In genomic region chr4:141267837-141268236, GRCm38 (mm10) we compare ENCODE assay signal across 10 mouse cellular contexts. TPM values are rescaled to one million over a fixed set of nuclear protein-coding genes. Genes with fewer than 3 reads are reported as not detected.
DNase-seq lines count a peak whose midpoint lies in the region; ATAC-seq and TF ChIP-seq lines count a peak whose summit lies in the region.
"Had no signal": no experiment of that assay in that cellular context is flagged by ENCODE, and none has a peak within 500 bp of the region (broad histone marks: within the 10 kb centered on the region; RNA-seq: fewer than 3 reads in every experiment).

No protein-coding gene starts in this region.

- peak; percentile 45 for DNase-seq in CH12.LX (ENCODE audit: extremely low read depth)
- DNase-seq in adipocyte (ENCODE audit: low spot score) = peak; percentile 67
- peak; percentile 67 for DNase-seq in forebrain, postnatal 0 days
- DNase-seq in left cerebral cortex, postnatal 10 days (ENCODE audit: extremely low spot score in 1 of 2, low spot score in 2 of 2) = peak; percentile 52 to 85
- DNase-seq in right cerebral cortex, adult 2 months (ENCODE audit: low spot score in 2 of 2) = peak; percentile 63
- no peak for DNase-seq in Muller cell, postnatal 12 days (ENCODE audit: inconsistent ontology term)

- no peaks in the 10 kb centered on the region for H3K27me3 ChIP-seq in intestine, postnatal 0 days (replicated peaks; ENCODE audit: control insufficient read depth, insufficient read depth, low read length)
- H3K27me3 ChIP-seq in intestine, embryonic 16.5 days (replicated peaks; ENCODE audit: control insufficient read depth, insufficient read depth, low read length) = no peaks in the 10 kb centered on the region
- peaks cover 38% of the 10 kb centered on the region for H3K27me3 ChIP-seq in CH12.LX (replicated peaks)
- no peaks in the 10 kb centered on the region for H3K27me3 ChIP-seq in forebrain, postnatal 0 days (ENCODE audit: insufficient read depth, low read length)

- no peak for TF ChIP-seq EP300 in CH12.LX (IDR thresholded peaks at IDR 0.05; ENCODE audit: low read length)

- no peak overlapping the region for H3K27ac ChIP-seq in intestine, postnatal 0 days (ENCODE audit: low read depth, low read length)
- no peak overlapping the region for H3K27ac ChIP-seq in intestine, embryonic 16.5 days (ENCODE audit: low read length)
- H3K27ac ChIP-seq in CH12.LX (ENCODE audit: insufficient read depth, low read depth) = no peak overlapping the region
- no peak overlapping the region for H3K27ac ChIP-seq in forebrain, postnatal 0 days (ENCODE audit: low read depth, low read length)
- H3K27ac ChIP-seq: heart, adult 2 months had no signal

- dilution Hi-C loops in CH12.LX (cut with MboI; ENCODE audit: extremely low pct_ligation_motif_present, extremely low pct_unique_long_range_greater_than_20kb, low sequenced_read_pairs) = no loop called here

- peak; percentile 85 for TF ChIP-seq CTCF in intestine, postnatal 0 days (IDR thresholded peaks at IDR 0.05; ENCODE audit: low read depth)
- peak; percentile 69 to 76 for TF ChIP-seq CTCF in CH12.LX (conservative IDR thresholded peaks at IDR 0.05 in 1 of 2, IDR thresholded peaks at IDR 0.05 in 1 of 2; ENCODE audit: low read depth in 2 of 2, low read length in 2 of 2)
- peak; percentile 75 for TF ChIP-seq CTCF in forebrain, postnatal 0 days (IDR thresholded peaks at IDR 0.05; ENCODE audit: low read depth)

- peak; percentile 30 for TF ChIP-seq RAD21 in CH12.LX (IDR thresholded peaks at IDR 0.05; ENCODE audit: low read depth, low read length)

- no peak overlapping the region for H3K4me3 ChIP-seq in intestine, postnatal 0 days (ENCODE audit: low read depth, low read length)
- H3K4me3 ChIP-seq in intestine, embryonic 16.5 days (ENCODE audit: low read length) = no peak overlapping the region
- H3K4me3 ChIP-seq in CH12.LX (replicated peaks in 1 of 3; ENCODE audit: low read depth in 2 of 3, low read length in 2 of 3, poor library complexity in 1 of 3) = no peak overlapping the region
- no peak overlapping the region for H3K4me3 ChIP-seq in forebrain, postnatal 0 days (ENCODE audit: low read depth, low read length)
- H3K4me3 ChIP-seq: heart, adult 2 months; megakaryocyte, embryonic 14.5 days had no signal

- H3K4me1 ChIP-seq in intestine, postnatal 0 days (replicated peaks; ENCODE audit: control insufficient read depth, insufficient read depth, low read length) = no peaks in the 10 kb centered on the region
- peaks cover 7% of the 10 kb centered on the region for H3K4me1 ChIP-seq in intestine, embryonic 16.5 days (ENCODE audit: control insufficient read depth, insufficient read depth, low read length)
- H3K4me1 ChIP-seq in CH12.LX (ENCODE audit: control insufficient read depth in 1 of 2, insufficient read depth in 2 of 2) = peaks cover 3 to 8% of the 10 kb centered on the region in 2 experiments; a peak in 2 of 4 replicates
- no peaks in the 10 kb centered on the region for H3K4me1 ChIP-seq in forebrain, postnatal 0 days (ENCODE audit: insufficient read depth)

- ATAC-seq in intestine, postnatal 0 days = no peak
- ATAC-seq in intestine, embryonic 16.5 days = no peak
- peak; percentile 56 for ATAC-seq in forebrain, postnatal 0 days

- in situ Hi-C loops in CH12.LX (cut with MboI; ENCODE audit: low pct_ligation_motif_present, low pct_unique_long_range_greater_than_20kb, low sequenced_read_pairs) = no loop called here

- no peak overlapping the region for H3K4me2 ChIP-seq in intestine, postnatal 0 days (replicated peaks; ENCODE audit: low read depth)
- no peak overlapping the region for H3K4me2 ChIP-seq in intestine, embryonic 16.5 days (ENCODE audit: low read depth, low read length)
- H3K4me2 ChIP-seq in CH12.LX (ENCODE audit: insufficient read depth, low read depth, poor library complexity, severe bottlenecking) = no peak overlapping the region
- no peak overlapping the region for H3K4me2 ChIP-seq in forebrain, postnatal 0 days (ENCODE audit: low read depth)

- H3K79me2 ChIP-seq in CH12.LX (replicated peaks; ENCODE audit: control insufficient read depth, extremely low read depth, insufficient read depth, poor library complexity, severe bottlenecking) = no peaks in the 10 kb centered on the region

- TF ChIP-seq POLR2A in CH12.LX (IDR thresholded peaks at IDR 0.05; ENCODE audit: low read depth, low read length) = no peak

- no peak overlapping the region for H3K9ac ChIP-seq in intestine, postnatal 0 days (ENCODE audit: low read depth, low read length)
- H3K9ac ChIP-seq in intestine, embryonic 16.5 days (ENCODE audit: low read depth, low read length) = no peak overlapping the region
- no peak overlapping the region for H3K9ac ChIP-seq in CH12.LX (ENCODE audit: insufficient read depth, low read depth)
- H3K9ac ChIP-seq in forebrain, postnatal 0 days = no peak overlapping the region

- intact Hi-C loops in left cerebral cortex, postnatal 10 days (cut with DNase I) = no loop called here

- WGBS in intestine, postnatal 0 days = 44% methylated on average over 9 of the region's 9 CpGs
- WGBS in intestine, embryonic 16.5 days = 42% methylated on average over 9 of the region's 9 CpGs
- WGBS in forebrain, postnatal 0 days = 30% methylated on average over 9 of the region's 9 CpGs

- no peaks in the 10 kb centered on the region for H3K36me3 ChIP-seq in intestine, postnatal 0 days (ENCODE audit: control insufficient read depth, insufficient read depth)
- H3K36me3 ChIP-seq in intestine, embryonic 16.5 days (ENCODE audit: control insufficient read depth, insufficient read depth, low read length) = no peaks in the 10 kb centered on the region
- H3K36me3 ChIP-seq in CH12.LX (replicated peaks in 1 of 2; ENCODE audit: control insufficient read depth in 1 of 2, insufficient read depth in 1 of 2, low read length in 1 of 2) = no peaks in the 10 kb centered on the region
- no peaks in the 10 kb centered on the region for H3K36me3 ChIP-seq in forebrain, postnatal 0 days (ENCODE audit: insufficient read depth)

- no peaks in the 10 kb centered on the region for H3K9me3 ChIP-seq in intestine, postnatal 0 days (ENCODE audit: control insufficient read depth)
- peaks cover 4% of the 10 kb centered on the region; the same call in 1 of the 2 replicates for H3K9me3 ChIP-seq in intestine, embryonic 16.5 days (ENCODE audit: control insufficient read depth, low read length)
- H3K9me3 ChIP-seq in CH12.LX (replicated peaks; ENCODE audit: low read length) = peaks cover 19% of the 10 kb centered on the region
- no peaks in the 10 kb centered on the region for H3K9me3 ChIP-seq in forebrain, postnatal 0 days (ENCODE audit: low read length)

TF ChIP-seq in CH12.LX, 34 proteins besides CTCF, POLR2A, EP300 and RAD21:
- TF ChIP-seq IRF4 (IDR thresholded peaks at IDR 0.05; ENCODE audit: low read depth, low read length) = no peak
- no peak for TF ChIP-seq MAZ (IDR thresholded peaks at IDR 0.05; ENCODE audit: low read depth, low read length)
- peak; percentile 60 for TF ChIP-seq SMC3 (IDR thresholded peaks at IDR 0.05; ENCODE audit: low read depth, low read length)
- no peak for TF ChIP-seq NRF1 (IDR thresholded peaks at IDR 0.05; ENCODE audit: low read depth, low read length)

RNA-seq across cellular contexts. Expression of gene Arhgef19, which starts 28.5 kb away (rescaled TPM):
- 4.5 and 6.3 TPM in 2 replicates for polyA plus RNA-seq in intestine, postnatal 0 days (2015; fragmentation: Nextera tagmentation; extraction: Ambion mirVana)
- polyA plus RNA-seq in intestine, embryonic 16.5 days (2015; fragmentation: Nextera tagmentation; extraction: Ambion mirVana) = 15.0 and 15.1 TPM in 2 replicates
- 0.08 and 0.21 TPM in 2 replicates for total RNA-seq in CH12.LX (2012; rRNA removed)
- total RNA-seq in CH12.LX (2014; rRNA removed) = 0.15 TPM in 1 of 2 replicates, not detected in the other
- 0.19 and 0.40 TPM in 2 replicates for polyA plus RNA-seq in CH12.LX (2012; ENCODE audit: insufficient read length, low read depth)
- 0.95 and 1.6 TPM in 2 replicates for total RNA-seq in forebrain, postnatal 0 days (2014; rRNA removed)
- 0.52 and 0.90 TPM in 2 replicates for polyA plus RNA-seq in forebrain, postnatal 0 days (2015; fragmentation: Nextera tagmentation; extraction: Ambion mirVana)
- total RNA-seq in left cerebral cortex, postnatal 10 days (2021) = 1 to 10 TPM; 4.2 to 5.9 TPM

RNA-seq across cellular contexts. Expression of gene Epha2, which starts 33.2 kb away (rescaled TPM):
- polyA plus RNA-seq in intestine, postnatal 0 days (2015; fragmentation: Nextera tagmentation; extraction: Ambion mirVana) = 5.6 and 6.6 TPM in 2 replicates
- polyA plus RNA-seq in intestine, embryonic 16.5 days (2015; fragmentation: Nextera tagmentation; extraction: Ambion mirVana) = 7.6 and 8.5 TPM in 2 replicates
- 0.67 and 0.81 TPM in 2 replicates for total RNA-seq in CH12.LX (2012; rRNA removed)
- 0.55 and 0.58 TPM in 2 replicates for total RNA-seq in CH12.LX (2014; rRNA removed)
- polyA plus RNA-seq in CH12.LX (2012; ENCODE audit: insufficient read length, low read depth) = 0.67 and 0.70 TPM in 2 replicates
- total RNA-seq in forebrain, postnatal 0 days (2014; rRNA removed) = 1.2 and 1.4 TPM in 2 replicates
- 0.33 and 0.39 TPM in 2 replicates for polyA plus RNA-seq in forebrain, postnatal 0 days (2015; fragmentation: Nextera tagmentation; extraction: Ambion mirVana)
- 1 to 10 TPM; 1.9 TPM for total RNA-seq in left cerebral cortex, postnatal 10 days (2021)

RNA-seq across cellular contexts. Expression of gene Rsg1, which starts 54.1 kb away (rescaled TPM):
- 0.97 and 0.98 TPM in 2 replicates for polyA plus RNA-seq in intestine, postnatal 0 days (2015; fragmentation: Nextera tagmentation; extraction: Ambion mirVana)
- polyA plus RNA-seq in intestine, embryonic 16.5 days (2015; fragmentation: Nextera tagmentation; extraction: Ambion mirVana) = 4.2 and 5.1 TPM in 2 replicates
- total RNA-seq in CH12.LX (2012; rRNA removed) (4.5 and 5.3 TPM in 2 replicates), CH12.LX (2014; rRNA removed) (1.0 and 1.1 TPM in 2 replicates)
- polyA plus RNA-seq in CH12.LX (2012; ENCODE audit: insufficient read length, low read depth) = 2.8 and 3.2 TPM in 2 replicates
- 4.5 and 6.9 TPM in 2 replicates for total RNA-seq in forebrain, postnatal 0 days (2014; rRNA removed)
- 3.7 and 5.2 TPM in 2 replicates for polyA plus RNA-seq in forebrain, postnatal 0 days (2015; fragmentation: Nextera tagmentation; extraction: Ambion mirVana)
- 1 to 10 TPM; 3.5 to 5.0 TPM for total RNA-seq in left cerebral cortex, postnatal 10 days (2021)
